Mouse (Mus musculus): Measurements from ENCODE around the gene Gmpr. TPM values are rescaled to one million over a fixed set of nuclear protein-coding genes. Genes with fewer than 3 reads are reported as not detected.

Gene Gmpr
- 3.7 TPM for polyA plus RNA-seq (2014; fragmentation: Illumina TruSeq; extraction: RNeasy Lipid Tissue Mini Kit (QIAGEN cat#74804); ENCODE audit: low read depth, low replicate concordance)

GRCm38 (mm10) chr13:45507274-45508229 lies at the start of gene Gmpr:
Gmpr (plus strand) TSS chr13:45507444.

Other genes starting within 250 kb of the Gmpr start
- gene Mylip, start 117.7 kb upstream of the Gmpr start, polyA plus RNA-seq (2014; fragmentation: Illumina TruSeq; extraction: RNeasy Lipid Tissue Mini Kit (QIAGEN cat#74804); ENCODE audit: low read depth, low replicate concordance) = 11.9 TPM

Measured in adrenal gland, adult 10 weeks (tissue).